Mouse (Mus musculus) embryonic facial prominence, embryonic 11.5 days (tissue): ENCODE data around the gene Glis3. TPM values are rescaled to one million over a fixed set of nuclear protein-coding genes. Genes with fewer than 3 reads are reported as not detected.
A peak's percentile ranks its signal among the peaks of the same experiment; 100 is the strongest.

Experiments used
- ATAC-seq: fragments of 200-750 bp; cut with Nextera tagmentation; replicated peaks from 2 replicates; pipeline ENCODE4 v1.8.0; 2017; ENCODE audit warnings: low read depth; ENCODE audit not compliant: insufficient number of reproducible peaks, low FRiP score, low TSS enrichment
- DNase-seq: peaks from one replicate; pipeline ENCODE4 v3.0.0-alpha.2; 2015; ENCODE audit warnings: low spot score
- H3K27ac ChIP-seq: fragments of 300-500 bp; sonication (generic); replicated peaks from 2 replicates; pipeline ENCODE4 v1.5.1; 2014; ENCODE audit warnings: mild to moderate bottlenecking, low read depth, low read length, control low read depth
- H3K27me3 ChIP-seq: fragments of 300-500 bp; sonication (generic); 2 replicates; pipeline ENCODE4 v1.6.1; 2014; ENCODE audit warnings: mild to moderate bottlenecking, low read length, moderate library complexity, mixed read lengths; ENCODE audit not compliant: control insufficient read depth, insufficient read depth
- H3K36me3 ChIP-seq: fragments of 300-500 bp; sonication (generic); replicated peaks from 2 replicates; pipeline ENCODE4 v1.6.1; 2014; ENCODE audit warnings: low read depth, mild to moderate bottlenecking, low read length, moderate library complexity, mixed read lengths; ENCODE audit not compliant: control insufficient read depth, insufficient read depth
- H3K4me1 ChIP-seq: fragments of 300-500 bp; sonication (generic); 2 replicates; pipeline ENCODE4 v1.6.1; 2014; ENCODE audit warnings: low read length, mixed read lengths; ENCODE audit not compliant: control insufficient read depth, insufficient read depth
- H3K4me2 ChIP-seq: fragments of 300-500 bp; sonication (generic); 2 replicates; pipeline ENCODE4 v1.6.1; 2014; ENCODE audit warnings: low read depth, mild to moderate bottlenecking, control low read depth, low read length, moderate library complexity
- H3K4me3 ChIP-seq: fragments of 300-500 bp; sonication (generic); 2 replicates; pipeline ENCODE4 v1.5.1; 2014; ENCODE audit warnings: low read depth, low read length, control low read depth
- H3K9ac ChIP-seq: fragments of 300-500 bp; sonication (generic); replicated peaks from 2 replicates; pipeline ENCODE4 v1.6.1; 2014; ENCODE audit warnings: mild to moderate bottlenecking, control low read depth, low read length
- H3K9me3 ChIP-seq: fragments of 300-500 bp; sonication (generic); replicated peaks from 2 replicates; pipeline ENCODE4 v1.6.1; 2016; ENCODE audit warnings: mild to moderate bottlenecking, low read length, inconsistent platforms, mixed read lengths; ENCODE audit not compliant: control insufficient read depth
- WGBS: fragments of 180-500 bp; shearing (Covaris S2); extraction: QIAGEN DNeasy Blood & Tissue Kit; methylation state at CpG from one replicate; pipeline ENCODE4 v1.1.7; 2014; 5-methylcytosine and 5-hydroxymethylcytosine counted together
- polyA plus RNA-seq: library from polyadenylated mRNA; unstranded; fragments of >200 nt; fragmentation: Nextera tagmentation; extraction: Ambion mirVana; gene quantifications from 2 replicates; pipeline ENCODE4 v1.2.1, GENCODE M21; 2014

Gene Glis3
- polyA plus RNA-seq, 1 experiment from 2014 or later: 2.0 TPM

GRCm38 (mm10) chr19:28416069-28416468 is 263.8 kb downstream of the Glis3 start:
- Histone ChIP-seq H3K4me2 (no peak overlapping the region), H3K9ac (no peak overlapping the region), H3K4me3 (no peak overlapping the region), H3K36me3 (no peaks in the 10 kb centered on the region), H3K27me3 (no peaks in the 10 kb centered on the region), H3K27ac (no peak overlapping the region), H3K9me3 (no peaks in the 10 kb centered on the region), H3K4me1 (no peaks in the 10 kb centered on the region; the same call in 1 of the 2 replicates)
- WGBS: 78% methylated on average over 5 of the region's 5 CpGs
- ATAC-seq: no peak
- no peak for DNase-seq

GRCm38 (mm10) chr19:28408787-28409186 is 271.1 kb downstream of the Glis3 start:
- Histone ChIP-seq H3K36me3 (no peaks in the 10 kb centered on the region), H3K4me1 (no peaks in the 10 kb centered on the region), H3K27me3 (no peaks in the 10 kb centered on the region), H3K27ac (no peak overlapping the region), H3K4me2 (no peak overlapping the region), H3K9me3 (no peaks in the 10 kb centered on the region), H3K9ac (no peak overlapping the region), H3K4me3 (no peak overlapping the region)
- ATAC-seq (no peak), DNase-seq (no peak)
- 59% methylated on average over 3 of the region's 3 CpGs for WGBS

- Histone ChIP-seq H3K27me3 (no peaks in the 10 kb centered on the region), H3K36me3 (no peaks in the 10 kb centered on the region), H3K4me3 (no peak overlapping the region), H3K9ac (no peak overlapping the region), H3K27ac (no peak overlapping the region), H3K9me3 (no peaks in the 10 kb centered on the region), H3K4me1 (no peaks in the 10 kb centered on the region), H3K4me2 (no peak overlapping the region)
- DNase-seq (no peak), ATAC-seq (no peak)
- 74% methylated on average over 6 of the region's 6 CpGs for WGBS
These were observed 276.9 kb downstream of the Glis3 start for GRCm38 (mm10) chr19:28402956-28403355.

DNA sequence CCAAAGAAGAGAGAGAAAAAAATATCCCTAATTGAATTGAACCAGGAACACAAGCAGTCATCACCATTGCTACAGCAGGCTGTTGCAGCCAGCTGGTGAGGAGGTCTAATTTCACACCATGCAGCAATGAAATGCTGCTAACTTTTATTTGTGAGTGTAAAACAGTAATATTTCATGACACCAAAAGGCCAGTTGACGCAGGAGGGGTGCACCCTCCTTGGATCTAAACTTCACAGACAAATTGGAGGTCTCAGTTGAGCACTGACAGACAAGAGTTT is 284.4 kb downstream of the Glis3 start:
- H3K4me1 ChIP-seq: no peaks in the 10 kb centered on the region
- H3K4me3 ChIP-seq: no peak overlapping the region
- H3K4me2 ChIP-seq: no peak overlapping the region
- H3K27me3 ChIP-seq: no peaks in the 10 kb centered on the region
- H3K36me3 ChIP-seq: no peaks in the 10 kb centered on the region
- DNase-seq (no peak), ATAC-seq (no peak)
- no peak overlapping the region for H3K27ac ChIP-seq
- 71% methylated on average over 1 of the region's 1 CpGs for WGBS
- no peak overlapping the region for H3K9ac ChIP-seq
- H3K9me3 ChIP-seq: no peaks in the 10 kb centered on the region

- peak; percentile 44; the same call in 1 of the 2 replicates for ATAC-seq
- no peak overlapping the region for H3K4me2 ChIP-seq
- WGBS: 51% methylated on average over 12 of the region's 12 CpGs
- no peaks in the 10 kb centered on the region for H3K36me3 ChIP-seq
- DNase-seq: peak; percentile 33
- no peak overlapping the region for H3K9ac ChIP-seq
- no peak overlapping the region for H3K4me3 ChIP-seq
- no peaks in the 10 kb centered on the region for H3K27me3 ChIP-seq
- H3K27ac ChIP-seq: no peak overlapping the region
- H3K9me3 ChIP-seq: no peaks in the 10 kb centered on the region
- no peaks in the 10 kb centered on the region for H3K4me1 ChIP-seq
These were observed 284.9 kb downstream of the Glis3 start for GRCm38 (mm10) chr19:28394826-28395583.

DNA sequence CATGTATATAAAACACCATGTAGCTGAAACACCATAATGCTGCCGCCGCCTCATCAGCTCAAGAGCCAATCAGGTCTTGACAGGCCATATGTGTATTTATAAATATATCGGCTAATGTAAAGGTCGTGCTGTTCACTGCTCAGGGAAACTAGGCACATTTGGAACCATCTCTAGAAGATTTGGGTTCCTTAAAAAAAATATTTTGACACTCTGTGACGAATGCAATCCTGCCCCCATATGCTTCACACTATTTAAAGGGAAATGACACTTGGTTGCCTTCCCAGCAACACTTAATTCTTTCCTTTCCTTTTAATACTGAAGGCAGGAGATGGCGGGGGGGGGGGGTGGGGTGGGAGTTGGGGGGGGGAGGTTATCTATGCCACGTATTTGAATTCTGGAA is 286.1 kb downstream of the Glis3 start:
- no peak overlapping the region for H3K4me3 ChIP-seq
- H3K27me3 ChIP-seq: no peaks in the 10 kb centered on the region
- ATAC-seq: no peak
- H3K9me3 ChIP-seq: no peaks in the 10 kb centered on the region
- H3K9ac ChIP-seq: no peak overlapping the region
- H3K27ac ChIP-seq: no peak overlapping the region
- WGBS: 86% methylated on average over 7 of the region's 7 CpGs
- no peak for DNase-seq
- H3K4me2 ChIP-seq: no peak overlapping the region
- no peaks in the 10 kb centered on the region for H3K4me1 ChIP-seq
- no peaks in the 10 kb centered on the region for H3K36me3 ChIP-seq

GRCm38 (mm10) chr19:28392838-28393237 is 287.0 kb downstream of the Glis3 start:
- 84% methylated on average over 3 of the region's 3 CpGs for WGBS
- Histone ChIP-seq H3K9ac (no peak overlapping the region), H3K36me3 (no peaks in the 10 kb centered on the region), H3K4me2 (no peak overlapping the region), H3K9me3 (no peaks in the 10 kb centered on the region), H3K27ac (no peak overlapping the region), H3K4me1 (no peaks in the 10 kb centered on the region), H3K4me3 (no peak overlapping the region), H3K27me3 (no peaks in the 10 kb centered on the region)
- no peak for DNase-seq
- ATAC-seq: no peak

GRCm38 (mm10) chr19:28390920-28391319 is 289.0 kb downstream of the Glis3 start:
- 74% methylated on average over 4 of the region's 4 CpGs for WGBS

More at GRCm38 (mm10) chr19:28390920-28391319, 289.0 kb downstream of the Glis3 start:
- no peak for ATAC-seq
- DNase-seq: no peak
- Histone ChIP-seq H3K4me1 (no peaks in the 10 kb centered on the region), H3K36me3 (no peaks in the 10 kb centered on the region), H3K27ac (no peak overlapping the region), H3K9ac (no peak overlapping the region), H3K4me3 (no peak overlapping the region), H3K9me3 (no peaks in the 10 kb centered on the region), H3K4me2 (no peak overlapping the region), H3K27me3 (no peaks in the 10 kb centered on the region)
